Mouse (Mus musculus) embryo, embryonic 9.5 days (tissue): Measurements from ENCODE around the gene Phyh.
A peak's percentile ranks its signal among the peaks of the same experiment; 100 is the strongest.

Experiments used
- DNase-seq: peaks from one replicate; pipeline ENCODE4 v3.0.0-alpha.2; 2017; ENCODE audit errors: extremely low spot score

Gene Phyh

GRCm38 (mm10) chr2:4918860-4919739 lies at the start of gene Phyh:
TSS of gene Phyh (plus strand) at chr2:4919019.
- peak; percentile 89 for DNase-seq

GRCm38 (mm10) chr2:4872740-4873139 lies 46.1 kb upstream of the Phyh start:
- no peak for DNase-seq

- DNase-seq, result no peak
Measured at GRCm38 (mm10) chr2:4873331-4873730, 45.5 kb upstream of the Phyh start.

- DNase-seq, result no peak
Measured at GRCm38 (mm10) chr2:4875090-4875489, 43.7 kb upstream of the Phyh start.

- no peak for DNase-seq
Measured at GRCm38 (mm10) chr2:4876131-4876530, 42.7 kb upstream of the Phyh start.

GRCm38 (mm10) chr2:4880737-4881349 lies 38.0 kb upstream of the Phyh start:
- no peak for DNase-seq

- DNase-seq, result peak; percentile 87
Measured at GRCm38 (mm10) chr2:4881350-4882248, 37.2 kb upstream of the Phyh start, which contains the start of gene Sephs1. TSS of gene Sephs1 (plus strand) at chr2:4881564.

- DNase-seq, result peak; percentile 80
Measured at GRCm38 (mm10) chr2:4882249-4882791, 36.5 kb upstream of the Phyh start.

GRCm38 (mm10) chr2:4883009-4883704 lies 35.7 kb upstream of the Phyh start:
- DNase-seq, result peak; percentile 25

GRCm38 (mm10) chr2:4886896-4887295 lies 31.9 kb upstream of the Phyh start:
- DNase-seq, result no peak

GRCm38 (mm10) chr2:4895598-4895997 lies 23.2 kb upstream of the Phyh start:
- no peak for DNase-seq

- no peak for DNase-seq
Measured at GRCm38 (mm10) chr2:4896970-4897369, 21.8 kb upstream of the Phyh start.

GRCm38 (mm10) chr2:4900624-4901023 lies 18.2 kb upstream of the Phyh start:
- DNase-seq, result no peak

- DNase-seq, result no peak
Measured at GRCm38 (mm10) chr2:4902346-4902745, 16.5 kb upstream of the Phyh start.

GRCm38 (mm10) chr2:4907120-4907519 lies 11.7 kb upstream of the Phyh start:
- DNase-seq, result no peak

- no peak for DNase-seq
Measured at GRCm38 (mm10) chr2:4907916-4908315, 10.9 kb upstream of the Phyh start.

GRCm38 (mm10) chr2:4908771-4909315 lies 10.0 kb upstream of the Phyh start:
- DNase-seq, result no peak

- DNase-seq, result no peak
Measured at GRCm38 (mm10) chr2:4909909-4910308, 8.9 kb upstream of the Phyh start.

GRCm38 (mm10) chr2:4910521-4910920 lies 8.3 kb upstream of the Phyh start:
- DNase-seq, result no peak

GRCm38 (mm10) chr2:4913949-4914348 lies 4.9 kb upstream of the Phyh start:
- DNase-seq, result peak; percentile 10

- no peak for DNase-seq
Measured at GRCm38 (mm10) chr2:4916037-4916436, 2.8 kb upstream of the Phyh start.
